ENCODE assay signal across 16 mouse cellular contexts in the genomic region with DNA sequence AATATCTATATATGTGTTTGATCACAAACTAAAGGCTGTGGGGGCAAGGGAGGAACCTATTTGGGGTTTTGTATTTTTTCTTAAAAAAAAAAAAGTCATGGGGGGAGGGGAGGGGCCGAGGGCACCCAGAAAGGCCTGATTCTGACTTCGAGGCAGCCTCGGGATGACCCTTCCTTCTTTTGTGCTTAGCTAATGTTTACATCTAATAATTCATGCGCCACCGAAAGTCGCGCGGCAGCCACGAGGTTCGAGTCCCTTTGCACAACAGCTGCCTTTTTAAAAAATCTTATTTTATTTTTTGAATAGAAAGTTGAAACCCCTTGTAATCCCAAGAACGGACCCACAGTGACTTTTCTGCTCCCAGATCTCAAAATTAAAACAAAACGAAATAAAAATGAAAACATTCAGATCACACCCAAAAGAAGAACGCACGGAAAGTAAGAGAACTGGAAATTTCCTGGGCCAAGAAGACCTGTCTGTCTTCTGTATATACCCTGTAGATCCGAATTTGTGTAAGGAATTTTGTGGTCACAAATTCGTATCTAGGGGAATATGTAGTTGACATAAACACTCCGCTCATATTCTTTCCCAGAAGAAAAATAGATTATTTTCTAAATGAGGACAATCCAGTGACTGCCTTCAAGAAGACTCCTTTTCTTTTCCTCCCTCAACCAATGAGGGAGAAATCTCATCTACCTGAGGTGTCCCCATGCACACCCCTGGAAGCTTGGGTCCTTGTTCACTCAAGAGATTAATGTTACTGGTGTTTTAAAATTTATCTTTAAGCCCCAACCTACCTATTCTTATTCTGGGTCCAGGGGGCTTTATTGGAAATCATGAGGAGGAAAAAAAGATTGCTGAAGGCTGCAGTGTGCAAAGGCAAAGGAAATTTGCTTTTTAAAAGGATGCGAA. TPM values are rescaled to one million over a fixed set of nuclear protein-coding genes. Genes with fewer than 3 reads are reported as not detected.
DNase-seq lines count a peak whose midpoint lies in the region; ATAC-seq and TF ChIP-seq lines count a peak whose summit lies in the region.
"Had no signal": no experiment of that assay in that cellular context is flagged by ENCODE, and none has a peak within 500 bp of the region (broad histone marks: within the 10 kb centered on the region; RNA-seq: fewer than 3 reads in every experiment).

No protein-coding gene starts in this region.

- 2% methylated on average over 18 of the region's 18 CpGs for WGBS in hindbrain, embryonic 11.5 days
- WGBS in hindbrain, embryonic 10.5 days: 6% methylated on average over 18 of the region's 18 CpGs
- 7% methylated on average over 18 of the region's 18 CpGs for WGBS in midbrain, embryonic 11.5 days
- WGBS in midbrain, embryonic 13.5 days: 7% methylated on average over 18 of the region's 18 CpGs
- 18% methylated on average over 18 of the region's 18 CpGs for WGBS in intestine, postnatal 0 days
- 13% methylated on average over 18 of the region's 18 CpGs for WGBS in stomach, embryonic 16.5 days

- no peak for TF ChIP-seq CTCF in intestine, postnatal 0 days (IDR thresholded peaks at IDR 0.05; ENCODE audit: low read depth)

- peak overlapping the region; percentile 58 for H3K9ac ChIP-seq in hindbrain, embryonic 11.5 days (ENCODE audit: low read depth, low read length)
- no peak overlapping the region for H3K9ac ChIP-seq in midbrain, embryonic 11.5 days (ENCODE audit: low read length)
- H3K9ac ChIP-seq in midbrain, embryonic 13.5 days (replicated peaks): no peak overlapping the region
- H3K9ac ChIP-seq in intestine, postnatal 0 days (ENCODE audit: low read depth, low read length): peak overlapping the region; percentile 27; the same call in 1 of the 2 replicates
- peak overlapping the region; percentile 88 for H3K9ac ChIP-seq in stomach, embryonic 16.5 days (ENCODE audit: low read length)

- peak overlapping the region; percentile 63 for H3K4me3 ChIP-seq in hindbrain, embryonic 11.5 days (ENCODE audit: low read depth, low read length)
- no peak overlapping the region for H3K4me3 ChIP-seq in hindbrain, embryonic 10.5 days
- no peak overlapping the region for H3K4me3 ChIP-seq in midbrain, embryonic 11.5 days (ENCODE audit: low read depth, low read length)
- no peak overlapping the region for H3K4me3 ChIP-seq in midbrain, embryonic 13.5 days (replicated peaks)
- H3K4me3 ChIP-seq in intestine, postnatal 0 days (ENCODE audit: low read depth, low read length): peak overlapping the region; percentile 59; the same call in 1 of the 2 replicates
- peak overlapping the region; percentile 63 for H3K4me3 ChIP-seq in stomach, embryonic 16.5 days (replicated peaks; ENCODE audit: low read length)
- H3K4me3 ChIP-seq: myocyte had no signal

- H3K4me1 ChIP-seq in hindbrain, embryonic 11.5 days (replicated peaks; ENCODE audit: control insufficient read depth, insufficient read depth, low read length): no peaks in the 10 kb centered on the region
- H3K4me1 ChIP-seq in hindbrain, embryonic 10.5 days (replicated peaks): peaks cover 21% of the 10 kb centered on the region
- peaks cover 5% of the 10 kb centered on the region for H3K4me1 ChIP-seq in midbrain, embryonic 11.5 days (ENCODE audit: control insufficient read depth, insufficient read depth, low read length)
- peaks cover 9% of the 10 kb centered on the region; the same call in 1 of the 2 replicates for H3K4me1 ChIP-seq in midbrain, embryonic 13.5 days (replicated peaks)
- H3K4me1 ChIP-seq in intestine, postnatal 0 days (replicated peaks; ENCODE audit: control insufficient read depth, insufficient read depth, low read length): no peaks in the 10 kb centered on the region
- H3K4me1 ChIP-seq in stomach, embryonic 16.5 days (ENCODE audit: control insufficient read depth, insufficient read depth, low read length): peaks cover 6% of the 10 kb centered on the region; the same call in 1 of the 2 replicates

- no peaks in the 10 kb centered on the region for H3K36me3 ChIP-seq in hindbrain, embryonic 11.5 days (ENCODE audit: control insufficient read depth, insufficient read depth, low read length)
- no peaks in the 10 kb centered on the region for H3K36me3 ChIP-seq in hindbrain, embryonic 10.5 days
- no peaks in the 10 kb centered on the region for H3K36me3 ChIP-seq in midbrain, embryonic 11.5 days (ENCODE audit: control insufficient read depth, insufficient read depth, low read length)
- H3K36me3 ChIP-seq in midbrain, embryonic 13.5 days: no peaks in the 10 kb centered on the region
- no peaks in the 10 kb centered on the region for H3K36me3 ChIP-seq in intestine, postnatal 0 days (ENCODE audit: control insufficient read depth, insufficient read depth)
- no peaks in the 10 kb centered on the region for H3K36me3 ChIP-seq in stomach, embryonic 16.5 days (ENCODE audit: control insufficient read depth, insufficient read depth, low read length)
- H3K36me3 ChIP-seq: liver, embryonic 13.5 days had no signal

- H3K27me3 ChIP-seq in hindbrain, embryonic 11.5 days (ENCODE audit: control insufficient read depth, insufficient read depth, low read length): peaks cover 87% of the 10 kb centered on the region
- peaks cover 100% of the 10 kb centered on the region for H3K27me3 ChIP-seq in hindbrain, embryonic 10.5 days (ENCODE audit: insufficient read depth, poor library complexity, severe bottlenecking)
- H3K27me3 ChIP-seq in midbrain, embryonic 11.5 days (ENCODE audit: control insufficient read depth, insufficient read depth, low read length): peaks cover 100% of the 10 kb centered on the region
- H3K27me3 ChIP-seq in midbrain, embryonic 13.5 days: peaks cover 100% of the 10 kb centered on the region
- H3K27me3 ChIP-seq in intestine, postnatal 0 days (replicated peaks; ENCODE audit: control insufficient read depth, insufficient read depth, low read length): peaks cover 50% of the 10 kb centered on the region; the same call in 1 of the 2 replicates
- no peaks in the 10 kb centered on the region; the same call in 1 of the 2 replicates for H3K27me3 ChIP-seq in stomach, embryonic 16.5 days (ENCODE audit: control insufficient read depth, insufficient read depth, low read length)

- ATAC-seq in hindbrain, embryonic 11.5 days (ENCODE audit: low FRiP score): no peak
- no peak for ATAC-seq in midbrain, embryonic 11.5 days (ENCODE audit: low FRiP score)
- no peak for ATAC-seq in midbrain, embryonic 13.5 days
- no peak for ATAC-seq in intestine, postnatal 0 days
- ATAC-seq in stomach, embryonic 16.5 days (ENCODE audit: insufficient read depth, low FRiP score): no peak

- DNase-seq in hindbrain, embryonic 11.5 days (ENCODE audit: low spot score): no peak
- DNase-seq in hindbrain, embryonic 10.5 days (ENCODE audit: low spot score): no peak
- DNase-seq in midbrain, embryonic 11.5 days (ENCODE audit: low spot score, missing footprints): peak; percentile 94
- no peak for DNase-seq in ovary, adult 18-20 months (ENCODE audit: low spot score)
- no peak for DNase-seq in right cerebral cortex, postnatal 10 days (ENCODE audit: low spot score in 2 of 2)
- DNase-seq: cerebellum, adult 11 months; heart, postnatal 14 days; liver, embryonic 13.5 days; right cerebral cortex, adult 18-20 months; thymus, postnatal 25 days had no signal

- H3K4me2 ChIP-seq in hindbrain, embryonic 11.5 days (replicated peaks; ENCODE audit: low read depth, low read length): peak overlapping the region; percentile 64
- H3K4me2 ChIP-seq in midbrain, embryonic 11.5 days: no peak overlapping the region
- no peak overlapping the region for H3K4me2 ChIP-seq in midbrain, embryonic 13.5 days (replicated peaks)
- peak overlapping the region; percentile 83 for H3K4me2 ChIP-seq in intestine, postnatal 0 days (replicated peaks; ENCODE audit: low read depth)
- H3K4me2 ChIP-seq in stomach, embryonic 16.5 days (ENCODE audit: low read depth, low read length): peak overlapping the region; percentile 87

- no peaks in the 10 kb centered on the region for H3K9me3 ChIP-seq in hindbrain, embryonic 11.5 days (ENCODE audit: control insufficient read depth, low read length)
- no peaks in the 10 kb centered on the region for H3K9me3 ChIP-seq in hindbrain, embryonic 10.5 days
- H3K9me3 ChIP-seq in midbrain, embryonic 11.5 days (ENCODE audit: control insufficient read depth, low read length): no peaks in the 10 kb centered on the region
- no peaks in the 10 kb centered on the region for H3K9me3 ChIP-seq in midbrain, embryonic 13.5 days
- H3K9me3 ChIP-seq in intestine, postnatal 0 days (ENCODE audit: control insufficient read depth): no peaks in the 10 kb centered on the region
- H3K9me3 ChIP-seq in stomach, embryonic 16.5 days (replicated peaks; ENCODE audit: control insufficient read depth, low read length): no peaks in the 10 kb centered on the region
- H3K9me3 ChIP-seq: liver, embryonic 13.5 days; megakaryocyte, embryonic 14.5 days had no signal

- peak overlapping the region; percentile 98 for H3K27ac ChIP-seq in hindbrain, embryonic 11.5 days (ENCODE audit: low read depth, low read length)
- H3K27ac ChIP-seq in hindbrain, embryonic 10.5 days: no peak overlapping the region
- H3K27ac ChIP-seq in midbrain, embryonic 11.5 days (ENCODE audit: low read depth, low read length): no peak overlapping the region
- no peak overlapping the region for H3K27ac ChIP-seq in midbrain, embryonic 13.5 days
- no peak overlapping the region for H3K27ac ChIP-seq in intestine, postnatal 0 days (ENCODE audit: low read depth, low read length)
- peak overlapping the region; percentile 88; the same call in 1 of the 2 replicates for H3K27ac ChIP-seq in stomach, embryonic 16.5 days (ENCODE audit: low read length)
- H3K27ac ChIP-seq: liver, embryonic 13.5 days had no signal

RNA-seq across cellular contexts. Expression of a gene that starts 1.1 kb away (rescaled TPM):
- polyA plus RNA-seq in hindbrain, embryonic 11.5 days (2014; fragmentation: Nextera tagmentation; extraction: Ambion mirVana): 3.5 and 5.1 TPM in 2 replicates
- polyA plus RNA-seq in hindbrain, embryonic 10.5 days (2016; fragmentation: Nextera tagmentation; extraction: Ambion mirVana): 0.47 and 3.1 TPM in 2 replicates
- polyA plus RNA-seq in midbrain, embryonic 11.5 days (2014; fragmentation: Nextera tagmentation; extraction: Ambion mirVana): not detected in 2 replicates
- not detected in 2 replicates for polyA plus RNA-seq in midbrain, embryonic 13.5 days (2015; fragmentation: Nextera tagmentation; extraction: Ambion mirVana)
- polyA plus RNA-seq in intestine, postnatal 0 days (2015; fragmentation: Nextera tagmentation; extraction: Ambion mirVana): 1.1 and 1.5 TPM in 2 replicates
- 2.2 and 2.7 TPM in 2 replicates for polyA plus RNA-seq in stomach, embryonic 16.5 days (2015; fragmentation: Nextera tagmentation; extraction: Ambion mirVana)
- polyA plus RNA-seq: frontal cortex, adult 2 months; myocyte had no signal

RNA-seq across cellular contexts. Expression of a gene that starts 6.2 kb away (rescaled TPM):
- 10.5 and 13.1 TPM in 2 replicates for polyA plus RNA-seq in hindbrain, embryonic 11.5 days (2014; fragmentation: Nextera tagmentation; extraction: Ambion mirVana)
- polyA plus RNA-seq in hindbrain, embryonic 10.5 days (2016; fragmentation: Nextera tagmentation; extraction: Ambion mirVana): 5.3 and 9.6 TPM in 2 replicates
- polyA plus RNA-seq in midbrain, embryonic 11.5 days (2014; fragmentation: Nextera tagmentation; extraction: Ambion mirVana): not detected in 2 replicates
- 0.11 TPM in 1 of 2 replicates, not detected in the other for polyA plus RNA-seq in midbrain, embryonic 13.5 days (2015; fragmentation: Nextera tagmentation; extraction: Ambion mirVana)
- 1.1 and 1.3 TPM in 2 replicates for polyA plus RNA-seq in intestine, postnatal 0 days (2015; fragmentation: Nextera tagmentation; extraction: Ambion mirVana)
- polyA plus RNA-seq in stomach, embryonic 16.5 days (2015; fragmentation: Nextera tagmentation; extraction: Ambion mirVana): 0.99 and 1.5 TPM in 2 replicates
- polyA plus RNA-seq: frontal cortex, adult 2 months; myocyte had no signal

RNA-seq across cellular contexts. Expression of a gene that starts 13.8 kb away (rescaled TPM):
- polyA plus RNA-seq in hindbrain, embryonic 11.5 days (2014; fragmentation: Nextera tagmentation; extraction: Ambion mirVana): 33.1 and 42.5 TPM in 2 replicates
- 0.14 and 6.3 TPM in 2 replicates for polyA plus RNA-seq in hindbrain, embryonic 10.5 days (2016; fragmentation: Nextera tagmentation; extraction: Ambion mirVana)
- polyA plus RNA-seq in midbrain, embryonic 11.5 days (2014; fragmentation: Nextera tagmentation; extraction: Ambion mirVana): not detected in 2 replicates
- polyA plus RNA-seq in midbrain, embryonic 13.5 days (2015; fragmentation: Nextera tagmentation; extraction: Ambion mirVana): 0.08 TPM in 1 of 2 replicates, not detected in the other
- polyA plus RNA-seq in intestine, postnatal 0 days (2015; fragmentation: Nextera tagmentation; extraction: Ambion mirVana): 14.7 and 15.8 TPM in 2 replicates
- polyA plus RNA-seq in stomach, embryonic 16.5 days (2015; fragmentation: Nextera tagmentation; extraction: Ambion mirVana): 13.8 TPM in 2 replicates
- polyA plus RNA-seq: frontal cortex, adult 2 months; myocyte had no signal

RNA-seq across cellular contexts. Expression of a gene that starts 24.7 kb away (rescaled TPM):
- polyA plus RNA-seq in hindbrain, embryonic 11.5 days (2014; fragmentation: Nextera tagmentation; extraction: Ambion mirVana): 15.9 and 38.5 TPM in 2 replicates
- 0.31 TPM in 1 of 2 replicates, not detected in the other for polyA plus RNA-seq in hindbrain, embryonic 10.5 days (2016; fragmentation: Nextera tagmentation; extraction: Ambion mirVana)
- polyA plus RNA-seq in midbrain, embryonic 11.5 days (2014; fragmentation: Nextera tagmentation; extraction: Ambion mirVana): not detected in 2 replicates
- not detected in 2 replicates for polyA plus RNA-seq in midbrain, embryonic 13.5 days (2015; fragmentation: Nextera tagmentation; extraction: Ambion mirVana)
- 5.7 and 6.4 TPM in 2 replicates for polyA plus RNA-seq in intestine, postnatal 0 days (2015; fragmentation: Nextera tagmentation; extraction: Ambion mirVana)
- polyA plus RNA-seq in stomach, embryonic 16.5 days (2015; fragmentation: Nextera tagmentation; extraction: Ambion mirVana): 5.6 and 8.3 TPM in 2 replicates
- polyA plus RNA-seq: frontal cortex, adult 2 months; myocyte had no signal

RNA-seq across cellular contexts. Expression of a gene that starts 30.5 kb away (rescaled TPM):
- 4.0 and 11.2 TPM in 2 replicates for polyA plus RNA-seq in hindbrain, embryonic 11.5 days (2014; fragmentation: Nextera tagmentation; extraction: Ambion mirVana)
- not detected in 2 replicates for polyA plus RNA-seq in hindbrain, embryonic 10.5 days (2016; fragmentation: Nextera tagmentation; extraction: Ambion mirVana)
- not detected in 2 replicates for polyA plus RNA-seq in midbrain, embryonic 11.5 days (2014; fragmentation: Nextera tagmentation; extraction: Ambion mirVana)
- not detected in 2 replicates for polyA plus RNA-seq in midbrain, embryonic 13.5 days (2015; fragmentation: Nextera tagmentation; extraction: Ambion mirVana)
- polyA plus RNA-seq in intestine, postnatal 0 days (2015; fragmentation: Nextera tagmentation; extraction: Ambion mirVana): 7.6 and 8.5 TPM in 2 replicates
- polyA plus RNA-seq in stomach, embryonic 16.5 days (2015; fragmentation: Nextera tagmentation; extraction: Ambion mirVana): 6.3 and 8.3 TPM in 2 replicates
- polyA plus RNA-seq: frontal cortex, adult 2 months had no signal

Comparison
In these comparisons a context has a peak if more than half of its experiments do, and no peak if none do; other contexts are left out.
1. H3K27ac ChIP-seq: peak in hindbrain, embryonic 11.5 days (single experiment) and stomach, embryonic 16.5 days (single experiment); none in hindbrain, embryonic 10.5 days (single experiment), midbrain, embryonic 11.5 days (single experiment), midbrain, embryonic 13.5 days (single experiment) and intestine, postnatal 0 days (single experiment).
2. H3K4me3 ChIP-seq: peak in hindbrain, embryonic 11.5 days (single experiment), intestine, postnatal 0 days (single experiment) and stomach, embryonic 16.5 days (single experiment); none in hindbrain, embryonic 10.5 days (single experiment), midbrain, embryonic 11.5 days (single experiment) and midbrain, embryonic 13.5 days (single experiment).
3. H3K4me2 ChIP-seq: peak in hindbrain, embryonic 11.5 days (single experiment), intestine, postnatal 0 days (single experiment) and stomach, embryonic 16.5 days (single experiment); none in midbrain, embryonic 11.5 days (single experiment) and midbrain, embryonic 13.5 days (single experiment).
4. H3K9ac ChIP-seq: peak in hindbrain, embryonic 11.5 days (single experiment), intestine, postnatal 0 days (single experiment) and stomach, embryonic 16.5 days (single experiment); none in midbrain, embryonic 11.5 days (single experiment) and midbrain, embryonic 13.5 days (single experiment).